Mouse (Mus musculus): ENCODE measurements around the gene Pdgfb. TPM values are rescaled to one million over a fixed set of nuclear protein-coding genes. Genes with fewer than 3 reads are reported as not detected.

The Pdgfb gene
- total RNA-seq, 1 experiment, result 9.5 TPM

- in situ Hi-C loops (cut with MboI; ENCODE audit: low sequenced_read_pairs in 2 of 2, unreplicated experiment in 2 of 2), result no loop called here
- no peak for DNase-seq (ENCODE audit: low read depth, low spot score)
- H3K4me3 ChIP-seq (ENCODE audit: insufficient read depth in 1 of 2, low read depth in 1 of 2, low read length in 2 of 2, poor library complexity in 1 of 2, severe bottlenecking in 1 of 2), result peak overlapping the region; percentile 36 to 43; a peak in 2 of 4 replicates
- H3K9ac ChIP-seq (ENCODE audit: insufficient read depth, low read depth, low read length, poor library complexity, severe bottlenecking), result peak overlapping the region; percentile 22; the same call in 1 of the 2 replicates
- H3K4me1 ChIP-seq (ENCODE audit: control insufficient read depth in 2 of 2, insufficient read depth in 2 of 2, low read length in 2 of 2, poor library complexity in 1 of 2), result peaks cover 0 to 11% of the 10 kb centered on the region in 2 experiments; a peak in 3 of 4 replicates
- no peaks in the 10 kb centered on the region for H3K9me3 ChIP-seq (ENCODE audit: control insufficient read depth, insufficient read depth, low read depth, low read length)
- peaks cover 22% of the 10 kb centered on the region for H3K36me3 ChIP-seq (ENCODE audit: control insufficient read depth, insufficient read depth, low read length, poor library complexity, severe bottlenecking)
- TF ChIP-seq MAFK (IDR thresholded peaks at IDR 0.05; ENCODE audit: insufficient read depth, low read depth, low read length) (no peak), ZC3H11A (IDR thresholded peaks at IDR 0.05; ENCODE audit: borderline replicate concordance, low read depth, low read length) (no peak), ZNF384 (IDR thresholded peaks at IDR 0.05; ENCODE audit: low read depth, low read length) (no peak), CHD2 (IDR thresholded peaks at IDR 0.05; ENCODE audit: low read depth, low read length) (no peak), HCFC1 (IDR thresholded peaks at IDR 0.05; ENCODE audit: borderline replicate concordance, insufficient read depth, low read length) (no peak)
- no peak overlapping the region for H3K27ac ChIP-seq (ENCODE audit: insufficient read depth, low read depth, low read length, poor library complexity, severe bottlenecking)
Observed at GRCm38 (mm10) chr15:79972186-79972585, 42.6 kb downstream of the Pdgfb start.

- in situ Hi-C loops (cut with MboI; ENCODE audit: low sequenced_read_pairs in 2 of 2, unreplicated experiment in 2 of 2), result no loop called here
- Histone ChIP-seq H3K4me1 (ENCODE audit: control insufficient read depth in 2 of 2, insufficient read depth in 2 of 2, low read length in 2 of 2, poor library complexity in 1 of 2) (peaks cover 0 to 14% of the 10 kb centered on the region in 2 experiments; a peak in 3 of 4 replicates), H3K4me3 (ENCODE audit: insufficient read depth in 1 of 2, low read depth in 1 of 2, low read length in 2 of 2, poor library complexity in 1 of 2, severe bottlenecking in 1 of 2) (peak within 1 kb of the TSS; percentile 80 to 97), H3K27ac (ENCODE audit: insufficient read depth, low read depth, low read length, poor library complexity, severe bottlenecking) (peak within 1 kb of the TSS; percentile 89), H3K9ac (ENCODE audit: insufficient read depth, low read depth, low read length, poor library complexity, severe bottlenecking) (peak within 1 kb of the TSS; percentile 85), H3K36me3 (ENCODE audit: control insufficient read depth, insufficient read depth, low read length, poor library complexity, severe bottlenecking) (peaks cover 28% of the 10 kb centered on the region), H3K9me3 (ENCODE audit: control insufficient read depth, insufficient read depth, low read depth, low read length) (no peaks in the 10 kb centered on the region)
- DNase-seq (ENCODE audit: low read depth, low spot score), result peak; percentile 92
- TF ChIP-seq ZC3H11A (IDR thresholded peaks at IDR 0.05; ENCODE audit: borderline replicate concordance, low read depth, low read length), result no peak
- peak; percentile 91 for TF ChIP-seq MAFK (IDR thresholded peaks at IDR 0.05; ENCODE audit: insufficient read depth, low read depth, low read length)
- TF ChIP-seq HCFC1 (IDR thresholded peaks at IDR 0.05; ENCODE audit: borderline replicate concordance, insufficient read depth, low read length), result no peak
- peak; percentile 80 for TF ChIP-seq CHD2 (IDR thresholded peaks at IDR 0.05; ENCODE audit: low read depth, low read length)
- peak; percentile 52; the same call in 1 of the 2 replicates for TF ChIP-seq ZNF384 (IDR thresholded peaks at IDR 0.05; ENCODE audit: low read depth, low read length)
Observed at GRCm38 (mm10) chr15:79970940-79971339, 43.8 kb downstream of the Pdgfb start, which contains the start of gene Cbx7. TSS of gene Cbx7 (minus strand) at chr15:79971119.

GRCm38 (mm10) chr15:79970491-79970890 lies 44.3 kb downstream of the Pdgfb start:
- H3K9me3 ChIP-seq (ENCODE audit: control insufficient read depth, insufficient read depth, low read depth, low read length), result no peaks in the 10 kb centered on the region
- H3K4me1 ChIP-seq (ENCODE audit: control insufficient read depth in 2 of 2, insufficient read depth in 2 of 2, low read length in 2 of 2, poor library complexity in 1 of 2), result peaks cover 0 to 14% of the 10 kb centered on the region in 2 experiments; a peak in 3 of 4 replicates
- peaks cover 30% of the 10 kb centered on the region for H3K36me3 ChIP-seq (ENCODE audit: control insufficient read depth, insufficient read depth, low read length, poor library complexity, severe bottlenecking)
- TF ChIP-seq MAFK (IDR thresholded peaks at IDR 0.05; ENCODE audit: insufficient read depth, low read depth, low read length) (no peak), ZC3H11A (IDR thresholded peaks at IDR 0.05; ENCODE audit: borderline replicate concordance, low read depth, low read length) (no peak), ZNF384 (IDR thresholded peaks at IDR 0.05; ENCODE audit: low read depth, low read length) (no peak), CHD2 (IDR thresholded peaks at IDR 0.05; ENCODE audit: low read depth, low read length) (no peak), HCFC1 (IDR thresholded peaks at IDR 0.05; ENCODE audit: borderline replicate concordance, insufficient read depth, low read length) (no peak)
- peak overlapping the region; percentile 80 to 97 for H3K4me3 ChIP-seq (ENCODE audit: insufficient read depth in 1 of 2, low read depth in 1 of 2, low read length in 2 of 2, poor library complexity in 1 of 2, severe bottlenecking in 1 of 2)
- in situ Hi-C loops (cut with MboI; ENCODE audit: low sequenced_read_pairs in 2 of 2, unreplicated experiment in 2 of 2), result no loop called here
- DNase-seq (ENCODE audit: low read depth, low spot score), result no peak
- peak overlapping the region; percentile 85 for H3K9ac ChIP-seq (ENCODE audit: insufficient read depth, low read depth, low read length, poor library complexity, severe bottlenecking)
- peak overlapping the region; percentile 89 for H3K27ac ChIP-seq (ENCODE audit: insufficient read depth, low read depth, low read length, poor library complexity, severe bottlenecking)

- Histone ChIP-seq H3K4me3 (ENCODE audit: insufficient read depth in 1 of 2, low read depth in 1 of 2, low read length in 2 of 2, poor library complexity in 1 of 2, severe bottlenecking in 1 of 2) (no peak overlapping the region), H3K9me3 (ENCODE audit: control insufficient read depth, insufficient read depth, low read depth, low read length) (no peaks in the 10 kb centered on the region), H3K9ac (ENCODE audit: insufficient read depth, low read depth, low read length, poor library complexity, severe bottlenecking) (no peak overlapping the region), H3K4me1 (ENCODE audit: control insufficient read depth in 2 of 2, insufficient read depth in 2 of 2, low read length in 2 of 2, poor library complexity in 1 of 2) (peaks cover 0 to 18% of the 10 kb centered on the region in 2 experiments; a peak in 3 of 4 replicates), H3K36me3 (ENCODE audit: control insufficient read depth, insufficient read depth, low read length, poor library complexity, severe bottlenecking) (peaks cover 35% of the 10 kb centered on the region), H3K27ac (ENCODE audit: insufficient read depth, low read depth, low read length, poor library complexity, severe bottlenecking) (no peak overlapping the region)
- DNase-seq (ENCODE audit: low read depth, low spot score), result no peak
- TF ChIP-seq CHD2 (IDR thresholded peaks at IDR 0.05; ENCODE audit: low read depth, low read length), result no peak
- TF ChIP-seq HCFC1 (IDR thresholded peaks at IDR 0.05; ENCODE audit: borderline replicate concordance, insufficient read depth, low read length), result no peak
- no peak for TF ChIP-seq MAFK (IDR thresholded peaks at IDR 0.05; ENCODE audit: insufficient read depth, low read depth, low read length)
- no peak for TF ChIP-seq ZC3H11A (IDR thresholded peaks at IDR 0.05; ENCODE audit: borderline replicate concordance, low read depth, low read length)
- no peak for TF ChIP-seq ZNF384 (IDR thresholded peaks at IDR 0.05; ENCODE audit: low read depth, low read length)
- in situ Hi-C loops (cut with MboI; ENCODE audit: low sequenced_read_pairs in 2 of 2, unreplicated experiment in 2 of 2), result no loop called here
Observed at GRCm38 (mm10) chr15:79967346-79967745, 47.4 kb downstream of the Pdgfb start.

All from ES-E14 (cell line).